Mouse (Mus musculus) CH12.LX (cell line): ENCODE measurements around the gene Wee2.

ENCODE experiments used
- CTCF ChIP-seq, 2 experiments: IDR thresholded peaks in 1 of 2; conservative IDR thresholded peaks in 1 of 2; 2 replicates each; pipeline ENCODE4 v1.5.1; 2011 to 2012; ENCODE audit warnings: low read depth in 2 of 2, low read length in 2 of 2, improper control_type of control experiment in 1 of 2, inconsistent platforms in 1 of 2, mild to moderate bottlenecking in 1 of 2, moderate library complexity in 1 of 2
- KAT2A ChIP-seq: IDR thresholded peaks from 2 replicates; pipeline ENCODE4 v1.6.1; 2012; ENCODE audit warnings: low read length, improper control_type of control experiment, inconsistent platforms; ENCODE audit not compliant: insufficient replicate concordance
- MAFK ChIP-seq: IDR thresholded peaks from 2 replicates; pipeline ENCODE4 v1.6.1; 2011; ENCODE audit warnings: low read length, improper control_type of control experiment; ENCODE audit not compliant: insufficient replicate concordance

DNA sequence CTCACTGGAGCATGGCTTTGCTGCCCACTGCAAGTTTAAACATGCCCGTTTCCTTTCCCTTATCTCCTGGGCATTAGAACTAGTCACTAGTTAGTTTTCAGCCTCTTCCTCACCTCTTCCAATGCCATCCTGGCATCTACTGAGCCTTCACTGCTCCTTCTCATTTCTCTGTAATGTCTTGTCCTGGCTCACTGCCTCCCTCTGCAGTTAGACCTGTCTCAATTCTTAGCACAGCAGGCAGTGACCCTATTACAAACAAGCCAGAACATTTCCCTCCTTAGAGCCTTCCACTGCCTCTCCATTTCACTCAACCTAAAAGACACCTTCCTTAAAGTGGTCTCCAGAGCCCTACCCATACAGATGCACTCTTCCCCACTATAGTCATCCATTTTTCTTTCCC lies 47.9 kb upstream of the Wee2 start:
- TF ChIP-seq CTCF (conservative IDR thresholded peaks at IDR 0.05 in 1 of 2, IDR thresholded peaks at IDR 0.05 in 1 of 2; ENCODE audit: low read depth in 2 of 2, low read length in 2 of 2) (0 out of 4 replicates have a peak, but pooled peaks of 1 of the 2 experiments have one; percentile 11), KAT2A (no peak), MAFK (no peak)
